Mouse (Mus musculus) stomach, postnatal 0 days (tissue): ENCODE data around the gene Nol4l.

Experiments
- CTCF ChIP-seq: IDR thresholded peaks from 2 replicates; pipeline ENCODE4 v1.5.1; 2016; ENCODE audit warnings: antibody characterized with exemption, low read depth, mild to moderate bottlenecking, moderate library complexity
- EP300 ChIP-seq: optimal IDR thresholded peaks from 2 replicates; pipeline ENCODE3; 2016; ENCODE audit warnings: antibody characterized with exemption

DNA sequence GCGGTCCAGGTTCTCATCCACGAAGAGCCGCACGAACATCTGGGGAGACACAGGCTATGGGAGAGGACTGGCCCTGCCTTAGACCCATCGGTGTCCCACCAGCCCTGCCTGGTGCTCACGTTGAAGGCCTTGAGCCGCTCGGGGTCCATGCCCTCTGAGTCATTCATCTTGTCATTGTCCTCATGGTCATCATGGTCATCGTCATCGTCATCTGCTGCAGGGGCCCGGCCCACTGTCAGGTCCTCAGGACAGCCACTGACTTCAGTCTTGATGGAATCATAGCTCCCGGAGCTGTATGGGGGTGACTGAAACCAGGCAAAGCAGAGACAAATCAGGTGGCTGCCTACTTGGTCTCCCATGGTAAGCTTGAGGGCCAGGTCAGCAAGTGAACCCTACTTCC, 111.9 kb downstream of the Nol4l start:
- TF ChIP-seq CTCF (no peak), EP300 (no peak)
